Mouse (Mus musculus): ENCODE results near the gene Lca5l. TPM values are rescaled to one million over a fixed set of nuclear protein-coding genes. Genes with fewer than 3 reads are reported as not detected.

Gene Lca5l
- polyA plus RNA-seq, 1 experiment from 2014 or later, result 1.4 TPM

DNA sequence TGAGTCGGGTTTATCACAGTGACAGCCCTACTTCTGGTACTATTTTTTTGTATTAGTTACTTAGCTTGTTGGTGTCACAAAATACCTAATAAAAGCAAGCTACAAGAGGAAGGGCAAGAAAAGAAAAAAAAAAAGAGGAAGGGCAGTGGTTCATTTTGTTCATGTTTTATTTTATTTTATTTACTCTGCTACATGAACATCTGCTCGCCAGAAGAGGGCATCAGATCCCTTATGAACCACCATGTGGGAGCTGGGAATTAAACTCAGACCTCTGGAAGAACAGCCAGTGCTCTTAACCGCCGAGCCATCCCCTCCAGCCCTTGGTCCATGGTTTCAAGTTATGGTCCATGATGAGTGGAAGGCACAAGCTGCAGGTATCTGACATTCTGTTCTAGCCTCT is 77.3 kb downstream of the Lca5l start:
- Histone ChIP-seq H3K27ac (ENCODE audit: low read depth, low read length) (no peak overlapping the region), H3K4me3 (ENCODE audit: low read depth, low read length) (no peak overlapping the region), H3K9ac (ENCODE audit: low read depth, low read length) (no peak overlapping the region), H3K36me3 (ENCODE audit: control insufficient read depth, insufficient read depth, low read length) (no peaks in the 10 kb centered on the region), H3K4me2 (replicated peaks; ENCODE audit: low read depth, low read length) (no peak overlapping the region), H3K4me1 (replicated peaks; ENCODE audit: control insufficient read depth, insufficient read depth, low read length) (no peaks in the 10 kb centered on the region), H3K9me3 (ENCODE audit: control insufficient read depth, low read length) (no peaks in the 10 kb centered on the region), H3K27me3 (ENCODE audit: control insufficient read depth, insufficient read depth, low read length) (no peaks in the 10 kb centered on the region)
- ATAC-seq (ENCODE audit: low FRiP score), result no peak
- 50% methylated on average over 4 of the region's 4 CpGs for WGBS
- DNase-seq (ENCODE audit: low spot score), result no peak

DNA sequence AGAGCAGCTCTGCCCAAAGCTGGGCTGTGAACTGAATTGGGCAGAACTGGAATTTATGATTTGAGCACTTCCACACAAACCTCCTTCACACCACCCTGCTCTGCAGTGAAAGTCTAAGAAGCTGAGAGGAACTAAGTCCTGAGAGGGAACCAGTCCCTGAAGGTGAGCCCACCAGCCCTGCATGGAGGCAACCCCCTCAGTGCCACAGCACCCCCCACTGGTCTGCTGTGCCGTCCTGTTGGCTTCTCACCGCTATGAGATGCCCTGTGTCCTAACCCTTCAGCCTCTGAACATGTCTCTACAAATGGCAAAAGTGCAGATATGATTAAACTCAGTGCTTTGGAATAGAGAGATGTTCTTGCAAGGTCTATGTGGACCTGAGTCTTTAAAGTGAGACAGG is 79.3 kb downstream of the Lca5l start:
- Histone ChIP-seq H3K4me2 (replicated peaks; ENCODE audit: low read depth, low read length) (no peak overlapping the region), H3K9ac (ENCODE audit: low read depth, low read length) (no peak overlapping the region), H3K27ac (ENCODE audit: low read depth, low read length) (no peak overlapping the region), H3K4me1 (replicated peaks; ENCODE audit: control insufficient read depth, insufficient read depth, low read length) (no peaks in the 10 kb centered on the region), H3K27me3 (ENCODE audit: control insufficient read depth, insufficient read depth, low read length) (no peaks in the 10 kb centered on the region), H3K36me3 (ENCODE audit: control insufficient read depth, insufficient read depth, low read length) (no peaks in the 10 kb centered on the region), H3K4me3 (ENCODE audit: low read depth, low read length) (no peak overlapping the region), H3K9me3 (ENCODE audit: control insufficient read depth, low read length) (no peaks in the 10 kb centered on the region)
- WGBS, result 48% methylated on average over 2 of the region's 2 CpGs
- DNase-seq (ENCODE audit: low spot score) (no peak), ATAC-seq (ENCODE audit: low FRiP score) (no peak)

DNA sequence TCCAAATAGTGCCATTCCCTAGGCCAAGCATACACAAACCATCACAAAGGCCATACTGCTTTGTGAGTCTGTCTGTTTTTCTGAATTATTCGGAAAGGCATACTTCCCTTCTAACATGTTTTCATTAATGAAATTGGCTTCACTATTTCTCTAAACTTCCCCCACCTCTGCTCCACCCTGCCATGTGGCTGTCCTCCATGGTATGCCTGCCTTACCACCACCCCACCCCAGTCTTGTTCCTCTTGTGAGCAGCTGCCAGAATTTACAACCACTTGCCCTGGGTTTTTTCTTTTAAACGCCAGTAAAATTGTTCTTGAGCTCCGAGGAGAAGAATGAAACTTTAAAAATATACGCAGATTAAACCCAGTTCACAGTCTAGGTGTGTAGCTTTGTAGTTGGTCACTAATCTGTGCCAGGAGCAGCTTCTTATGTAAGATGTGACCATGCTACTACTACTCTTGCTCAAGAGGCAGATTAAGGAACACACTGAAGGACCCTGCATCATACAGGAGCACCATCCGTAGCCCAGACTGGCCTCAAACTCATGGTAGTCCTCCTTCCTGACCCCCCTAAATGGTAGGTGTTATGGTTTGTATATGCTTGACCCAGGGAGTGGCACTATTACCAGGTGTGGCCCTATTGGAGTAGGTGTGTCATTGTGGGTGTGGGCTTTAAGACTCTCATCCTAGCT is 81.3 kb downstream of the Lca5l start:
- no peak overlapping the region for H3K9ac ChIP-seq (ENCODE audit: low read depth, low read length)

DNA sequence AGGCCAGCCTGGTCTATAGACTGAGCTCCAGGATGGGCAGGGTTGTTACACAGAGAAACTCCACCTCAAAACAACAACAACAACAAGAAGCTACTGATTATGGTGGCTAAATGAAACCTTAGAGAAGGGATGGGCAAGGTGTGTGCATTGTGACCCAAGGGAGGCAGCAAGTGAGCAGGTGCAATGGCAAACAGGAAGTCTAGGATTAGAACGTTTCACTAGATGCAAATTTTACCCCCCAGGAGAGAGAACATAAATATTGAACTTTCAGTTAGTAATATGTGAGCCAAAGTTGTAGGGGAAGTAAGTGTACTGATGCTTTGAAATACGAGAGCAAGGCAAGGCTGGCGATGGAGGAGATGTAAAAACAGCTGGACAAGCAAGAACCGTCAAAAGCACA is 82.4 kb downstream of the Lca5l start:
- 70% methylated on average over 4 of the region's 4 CpGs for WGBS
- Histone ChIP-seq H3K27ac (ENCODE audit: low read depth, low read length) (no peak overlapping the region), H3K4me3 (ENCODE audit: low read depth, low read length) (no peak overlapping the region), H3K36me3 (ENCODE audit: control insufficient read depth, insufficient read depth, low read length) (no peaks in the 10 kb centered on the region), H3K9ac (ENCODE audit: low read depth, low read length) (no peak overlapping the region), H3K4me1 (replicated peaks; ENCODE audit: control insufficient read depth, insufficient read depth, low read length) (no peaks in the 10 kb centered on the region), H3K27me3 (ENCODE audit: control insufficient read depth, insufficient read depth, low read length) (no peaks in the 10 kb centered on the region), H3K9me3 (ENCODE audit: control insufficient read depth, low read length) (no peaks in the 10 kb centered on the region), H3K4me2 (replicated peaks; ENCODE audit: low read depth, low read length) (no peak overlapping the region)
- DNase-seq (ENCODE audit: low spot score) (no peak), ATAC-seq (ENCODE audit: low FRiP score) (no peak)

More for the DNA sequence above, 81.3 kb downstream of the Lca5l start:
- Histone ChIP-seq H3K27ac (ENCODE audit: low read depth, low read length) (no peak overlapping the region), H3K4me1 (replicated peaks; ENCODE audit: control insufficient read depth, insufficient read depth, low read length) (no peaks in the 10 kb centered on the region), H3K27me3 (ENCODE audit: control insufficient read depth, insufficient read depth, low read length) (no peaks in the 10 kb centered on the region), H3K4me3 (ENCODE audit: low read depth, low read length) (no peak overlapping the region), H3K4me2 (replicated peaks; ENCODE audit: low read depth, low read length) (no peak overlapping the region), H3K9me3 (ENCODE audit: control insufficient read depth, low read length) (no peaks in the 10 kb centered on the region), H3K36me3 (ENCODE audit: control insufficient read depth, insufficient read depth, low read length) (no peaks in the 10 kb centered on the region)
- WGBS, result 94% methylated on average over 5 of the region's 5 CpGs
- DNase-seq (ENCODE audit: low spot score) (no peak), ATAC-seq (ENCODE audit: low FRiP score) (no peak)

Other genes starting within 250 kb of the Lca5l start
- 90.0 and 94.2 TPM in 2 replicates for gene Psmg1, start 201.3 kb downstream of the Lca5l start, polyA plus RNA-seq (2014; fragmentation: Nextera tagmentation; extraction: Ambion mirVana)
- gene Brwd1, start 109.7 kb downstream of the Lca5l start, polyA plus RNA-seq (2014; fragmentation: Nextera tagmentation; extraction: Ambion mirVana), result 224 and 240 TPM in 2 replicates
- gene Hmgn1, start 64.5 kb downstream of the Lca5l start, polyA plus RNA-seq (2014; fragmentation: Nextera tagmentation; extraction: Ambion mirVana), result 793 and 800 TPM in 2 replicates
- gene Wrb, start 46.9 kb downstream of the Lca5l start, polyA plus RNA-seq (2014; fragmentation: Nextera tagmentation; extraction: Ambion mirVana), result 121 and 128 TPM in 2 replicates
- 2.7 and 3.2 TPM in 2 replicates for gene Sh3bgr, start 8.2 kb upstream of the Lca5l start, polyA plus RNA-seq (2014; fragmentation: Nextera tagmentation; extraction: Ambion mirVana)
- gene B3galt5, start 43.5 kb upstream of the Lca5l start, polyA plus RNA-seq (2014; fragmentation: Nextera tagmentation; extraction: Ambion mirVana), result 1.0 TPM in 2 replicates